Mouse (Mus musculus): Measurements from ENCODE around the gene Fam110c. TPM values are rescaled to one million over a fixed set of nuclear protein-coding genes. Genes with fewer than 3 reads are reported as not detected.

Fam110c gene
- total and polyA plus RNA-seq, 3 experiments = 0.10 TPM; not detected in 2

- peak overlapping the region; percentile 61 for H3K4me2 ChIP-seq (ENCODE audit: insufficient read depth, low read depth, poor library complexity, severe bottlenecking)
- H3K9ac ChIP-seq (ENCODE audit: insufficient read depth, low read depth) = no peak overlapping the region; the same call in 1 of the 2 replicates
- H3K9me3 ChIP-seq (replicated peaks; ENCODE audit: low read length) = no peaks in the 10 kb centered on the region
- H3K79me2 ChIP-seq (replicated peaks; ENCODE audit: control insufficient read depth, extremely low read depth, insufficient read depth, poor library complexity, severe bottlenecking) = no peaks in the 10 kb centered on the region
- H3K27me3 ChIP-seq (replicated peaks) = no peaks in the 10 kb centered on the region
- TF ChIP-seq CHD2 (IDR thresholded peaks at IDR 0.05; ENCODE audit: low read length) (0 out of 2 replicates have a peak, but pooled peaks have one; percentile 26), MEF2A (IDR thresholded peaks at IDR 0.05; ENCODE audit: borderline replicate concordance, low read depth, low read length) (peak; percentile 50; the same call in 1 of the 2 replicates), RAD21 (IDR thresholded peaks at IDR 0.05; ENCODE audit: low read depth, low read length) (no peak), BHLHE40 (IDR thresholded peaks at IDR 0.05; ENCODE audit: low read depth, low read length) (peak; percentile 92), ZMIZ1 (IDR thresholded peaks at IDR 0.05; ENCODE audit: low read depth, low read length) (no peak), PAX5 (IDR thresholded peaks at IDR 0.05; ENCODE audit: low read length) (no peak), E2F4 (IDR thresholded peaks at IDR 0.05; ENCODE audit: insufficient replicate concordance, low read depth, low read length) (no peak), USF2 (conservative IDR thresholded peaks at IDR 0.05; ENCODE audit: low read depth, low read length) (peak; percentile 71), CTCF (conservative IDR thresholded peaks at IDR 0.05 in 1 of 2, IDR thresholded peaks at IDR 0.05 in 1 of 2; ENCODE audit: low read depth in 2 of 2, low read length in 2 of 2) (no peak), MAFK (IDR thresholded peaks at IDR 0.05; ENCODE audit: insufficient replicate concordance, low read length) (peak; percentile 73), RCOR1 (conservative IDR thresholded peaks at IDR 0.05; ENCODE audit: low read depth, low read length) (peak; percentile 63; the same call in 1 of the 2 replicates), EP300 (IDR thresholded peaks at IDR 0.05; ENCODE audit: low read length) (peak; percentile 91), TCF12 (IDR thresholded peaks at IDR 0.05; ENCODE audit: low read depth, low read length) (peak; percentile 59; the same call in 1 of the 2 replicates), ELF1 (IDR thresholded peaks at IDR 0.05; ENCODE audit: low read depth, low read length) (no peak), USF1 (IDR thresholded peaks at IDR 0.05; ENCODE audit: low read depth, low read length) (peak; percentile 61), ZNF384 (IDR thresholded peaks at IDR 0.05; ENCODE audit: low read depth, low read length) (peak; percentile 79), JUN (IDR thresholded peaks at IDR 0.05; ENCODE audit: insufficient read depth, low read depth, low read length) (peak; percentile 52), MXI1 (IDR thresholded peaks at IDR 0.05; ENCODE audit: low read depth, low read length) (peak; percentile 44; the same call in 1 of the 2 replicates), HCFC1 (IDR thresholded peaks at IDR 0.05; ENCODE audit: low read depth, low read length) (no peak), MAX (IDR thresholded peaks at IDR 0.05; ENCODE audit: low read length) (peak; percentile 57; the same call in 1 of the 2 replicates), IRF4 (IDR thresholded peaks at IDR 0.05; ENCODE audit: low read depth, low read length) (peak; percentile 89), POLR2AphosphoS2 (IDR thresholded peaks at IDR 0.05; ENCODE audit: low read depth, low read length) (no peak), ETS1 (conservative IDR thresholded peaks at IDR 0.05; ENCODE audit: low read depth, low read length) (peak; percentile 81), NRF1 (IDR thresholded peaks at IDR 0.05; ENCODE audit: low read depth, low read length) (no peak)
- in situ Hi-C loops (cut with MboI; ENCODE audit: low pct_ligation_motif_present, low pct_unique_long_range_greater_than_20kb, low sequenced_read_pairs) (no loop called here), dilution Hi-C loops (cut with MboI; ENCODE audit: extremely low pct_ligation_motif_present, extremely low pct_unique_long_range_greater_than_20kb, low sequenced_read_pairs) (no loop called here)
- DNase-seq (ENCODE audit: extremely low read depth) = peak; percentile 81
- H3K4me3 ChIP-seq (replicated peaks in 1 of 3; ENCODE audit: low read depth in 2 of 3, low read length in 2 of 3, poor library complexity in 1 of 3) = no peak overlapping the region
- H3K4me1 ChIP-seq (ENCODE audit: control insufficient read depth in 1 of 2, insufficient read depth in 2 of 2) = peaks cover 0 to 41% of the 10 kb centered on the region in 2 experiments; a peak in 2 of 4 replicates
- H3K27ac ChIP-seq (ENCODE audit: insufficient read depth, low read depth) = no peak overlapping the region
- no peaks in the 10 kb centered on the region for H3K36me3 ChIP-seq (replicated peaks in 1 of 2; ENCODE audit: control insufficient read depth in 1 of 2, insufficient read depth in 1 of 2, low read length in 1 of 2)
These were observed 13.4 kb upstream of the Fam110c start for GRCm38 (mm10) chr12:31060245-31060644.
